Mouse (Mus musculus) myocyte (in vitro differentiated cells): ENCODE measurements around the gene Duox2.

Experiments
- E2F4 ChIP-seq: IDR thresholded peaks from one replicate; pipeline ENCODE4 v1.6.1; 2011; ENCODE audit warnings: mild to moderate bottlenecking, control low read depth, moderate library complexity; ENCODE audit not compliant: insufficient read depth
- MYOG ChIP-seq, 3 experiments: IDR thresholded peaks; one replicate each; pipeline ENCODE4 v1.6.1; 2011; ENCODE audit warnings: control low read depth in 2 of 3, low read depth in 2 of 3, mild to moderate bottlenecking in 2 of 3; ENCODE audit not compliant: insufficient read length in 2 of 3, control insufficient read depth in 1 of 3, insufficient read depth in 1 of 3
- POLR2A ChIP-seq: IDR thresholded peaks from one replicate; pipeline ENCODE4 v1.6.1; 2011; ENCODE audit warnings: low read depth, mild to moderate bottlenecking, control low read depth, moderate library complexity; ENCODE audit not compliant: insufficient read length
- USF1 ChIP-seq: IDR thresholded peaks from one replicate; pipeline ENCODE4 v1.6.1; 2011; ENCODE audit warnings: low read depth, mild to moderate bottlenecking, control low read depth, moderate library complexity

GRCm38 (mm10) chr2:122236321-122236720 lies 61.9 kb downstream of the Duox2 start:
- TF ChIP-seq E2F4, result no peak
- TF ChIP-seq MYOG (IDR thresholded peaks at IDR 0.05; ENCODE audit: control insufficient read depth in 1 of 3, insufficient read depth in 1 of 3, insufficient read length in 2 of 3, low read depth in 2 of 3), result no peak
- no peak for TF ChIP-seq USF1
- no peak for TF ChIP-seq POLR2A
